Mouse (Mus musculus) urinary bladder, postnatal 36 days (tissue): ENCODE measurements at regions not wholly inside any gene's neighbourhood (a gene's known extent, or its start where the extent isn't known, plus 50 kb on each side); places are given as distances from the start of the nearest gene placed in this dataset.

ENCODE experiments used
- DNase-seq, 2 experiments: peaks; one replicate each; pipeline ENCODE4 v3.0.0; 2022; ENCODE audit warnings: low spot score in 2 of 2, mixed read lengths in 1 of 2

DNA sequence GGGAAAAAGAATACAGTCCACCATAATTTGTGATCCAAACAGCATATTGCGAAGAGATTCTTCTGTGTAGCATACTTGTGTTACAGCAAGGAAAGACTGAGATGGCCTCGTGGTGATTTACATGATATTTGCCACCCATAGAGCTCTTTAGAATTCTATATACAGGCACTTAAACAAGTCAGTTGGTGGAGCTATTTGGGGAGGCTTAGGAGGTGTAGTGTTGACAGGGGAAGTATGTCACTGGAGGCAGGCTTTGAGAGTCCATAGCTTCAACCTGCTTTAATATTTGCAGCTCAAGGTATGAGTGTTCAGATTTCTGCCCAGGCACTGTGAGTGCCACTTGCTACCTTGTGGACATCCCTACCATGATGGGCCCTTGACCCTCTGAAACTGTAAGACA lies 187.3 kb downstream of the Ostf1 start:
- DNase-seq = no peak

DNA sequence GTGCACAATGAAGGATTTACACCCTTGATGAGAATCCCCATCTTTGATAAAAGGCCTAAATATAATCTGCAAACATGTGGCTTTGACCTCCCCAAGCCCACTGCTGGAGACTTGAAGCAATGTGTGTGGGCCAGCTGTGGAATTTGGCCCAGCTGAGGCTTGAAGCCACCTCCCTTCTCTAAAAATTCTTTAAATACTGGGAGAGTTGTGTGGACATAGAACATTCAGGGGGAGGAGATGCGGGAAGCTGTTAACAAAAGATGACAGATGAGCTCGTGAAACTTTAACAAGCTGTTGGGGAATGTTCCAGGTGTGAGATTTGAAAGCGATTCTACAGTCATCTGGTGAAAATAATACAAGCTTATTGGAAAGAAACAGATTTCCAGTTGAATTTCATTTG lies 195.3 kb downstream of the Ostf1 start:
- DNase-seq = no peak

GRCm38 (mm10) chr19:18420381-18420785 lies 211.2 kb downstream of the Ostf1 start:
- peak; percentile 26 to 33 for DNase-seq

- DNase-seq = no peak
Measured at GRCm38 (mm10) chr19:18418548-18418947, 213.1 kb downstream of the Ostf1 start.

DNA sequence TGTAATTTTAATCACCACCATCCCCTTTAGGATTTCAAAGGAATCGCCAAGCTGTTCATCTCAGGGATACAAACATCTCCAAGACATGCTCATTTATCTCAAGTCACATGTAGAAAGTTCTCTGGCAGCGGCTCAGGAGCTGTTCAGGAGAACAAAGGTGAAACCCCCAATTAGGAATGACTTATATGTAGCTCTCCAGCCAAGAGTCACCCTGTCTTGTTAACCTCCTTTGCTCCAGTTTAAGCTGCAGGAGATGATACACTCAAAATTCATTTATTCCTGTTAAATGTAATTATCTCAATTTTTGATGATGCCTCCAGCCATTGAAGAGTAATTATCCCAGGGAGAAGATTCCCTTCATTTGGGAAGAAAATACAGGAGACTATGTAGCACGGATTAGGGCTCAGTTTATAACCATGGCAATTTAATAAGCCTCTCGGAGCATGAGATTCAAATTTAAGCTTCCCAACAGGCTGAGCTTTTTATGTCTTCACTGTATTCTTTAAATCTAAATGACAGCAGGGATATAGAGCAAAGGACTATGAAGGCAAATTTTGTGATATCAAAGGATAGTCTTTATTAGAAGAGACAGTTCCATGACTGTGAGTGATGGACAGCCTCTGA lies 254.0 kb downstream of the Ostf1 start:
- no peak for DNase-seq

- DNase-seq = no peak
Measured at GRCm38 (mm10) chr19:18368612-18369011, 263.0 kb downstream of the Ostf1 start.

- no peak for DNase-seq
Measured at GRCm38 (mm10) chr19:18353960-18354359, 277.7 kb downstream of the Ostf1 start.

DNA sequence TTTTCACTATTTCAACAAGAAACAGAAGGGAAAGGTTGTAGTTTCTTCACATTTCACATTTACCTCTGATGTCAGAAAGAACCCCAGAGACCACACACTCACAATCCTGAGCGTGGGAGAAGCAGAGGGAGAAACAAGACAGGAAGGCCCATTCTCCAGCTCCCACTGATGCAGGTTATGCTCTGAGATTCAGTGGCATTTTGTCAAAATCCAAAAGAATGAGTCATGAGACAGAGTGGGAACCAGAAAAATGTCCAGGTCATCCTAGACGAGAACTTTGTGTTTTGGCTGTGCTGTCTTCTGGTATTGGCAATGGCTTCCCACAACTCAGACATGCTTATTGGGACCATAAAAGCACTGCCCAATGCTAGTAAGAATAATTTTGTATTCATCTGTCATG lies 285.9 kb downstream of the Ostf1 start:
- DNase-seq = no peak

- peak in 1 of 2 experiments; percentile 38 for DNase-seq
Measured at GRCm38 (mm10) chr19:18343647-18344046, 288.0 kb downstream of the Ostf1 start.

- peak in 1 of 2 experiments; percentile 10 for DNase-seq
Measured at GRCm38 (mm10) chr19:18343003-18343402, 288.6 kb downstream of the Ostf1 start.

- no peak for DNase-seq
Measured at GRCm38 (mm10) chr19:18337819-18338555, 293.6 kb downstream of the Ostf1 start.

DNA sequence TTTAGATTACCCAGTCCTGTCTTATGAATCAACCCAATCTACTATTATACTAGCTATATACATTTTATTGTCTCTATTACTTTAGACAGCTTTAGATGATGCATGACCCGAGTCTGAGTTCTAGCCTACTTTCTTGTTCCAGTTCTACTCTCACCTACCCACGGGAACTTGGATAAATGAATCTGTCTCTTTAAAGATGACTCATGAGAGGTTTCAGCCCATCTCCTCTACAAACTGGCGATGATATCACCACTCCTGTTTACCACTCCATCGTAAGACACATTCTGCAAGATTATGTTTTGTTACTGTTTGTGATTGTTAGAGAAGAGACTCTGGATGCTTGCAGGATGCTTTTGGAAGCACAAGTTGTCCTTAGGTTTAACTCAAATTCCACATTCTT lies 295.0 kb downstream of the Ostf1 start:
- no peak for DNase-seq

DNA sequence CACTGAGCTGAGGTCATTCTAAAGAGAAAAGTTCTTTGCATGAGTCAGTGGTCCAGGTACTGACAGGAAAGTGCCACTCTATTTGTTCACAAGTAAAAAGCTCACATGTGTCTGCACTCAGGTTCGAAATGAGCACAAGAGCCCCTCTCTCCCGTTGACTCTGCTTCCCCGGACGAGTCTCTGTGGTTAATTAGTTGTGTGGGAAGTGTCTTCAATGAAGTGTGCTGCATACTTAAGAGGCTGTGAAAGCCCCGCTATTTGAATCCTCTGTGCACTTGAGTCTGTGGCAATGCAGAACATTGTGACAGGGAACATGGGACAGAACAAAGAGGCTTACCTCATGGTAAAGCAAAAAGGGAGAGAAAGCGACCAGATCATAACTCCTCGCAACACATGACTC lies 297.0 kb downstream of the Ostf1 start:
- no peak for DNase-seq

DNA sequence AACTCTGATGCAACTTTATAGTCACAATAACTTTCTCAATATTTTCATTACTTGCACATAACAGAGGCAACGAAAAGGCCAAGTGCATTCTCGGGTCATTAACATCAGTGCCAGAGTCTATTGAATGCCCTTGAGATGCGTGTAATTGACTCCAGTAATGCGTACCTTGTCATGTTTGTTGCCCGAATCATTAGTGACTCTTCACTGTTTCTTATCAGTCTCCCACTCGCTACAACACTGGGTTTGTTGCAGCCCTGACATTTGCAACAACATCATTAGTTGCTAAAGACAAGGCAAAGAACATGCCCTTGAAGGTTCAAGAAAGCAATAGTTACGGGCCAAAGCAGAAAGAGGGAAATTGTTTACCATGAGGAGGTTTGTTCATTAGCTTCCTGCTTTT lies 299.8 kb downstream of the Ostf1 start:
- no peak for DNase-seq

DNA sequence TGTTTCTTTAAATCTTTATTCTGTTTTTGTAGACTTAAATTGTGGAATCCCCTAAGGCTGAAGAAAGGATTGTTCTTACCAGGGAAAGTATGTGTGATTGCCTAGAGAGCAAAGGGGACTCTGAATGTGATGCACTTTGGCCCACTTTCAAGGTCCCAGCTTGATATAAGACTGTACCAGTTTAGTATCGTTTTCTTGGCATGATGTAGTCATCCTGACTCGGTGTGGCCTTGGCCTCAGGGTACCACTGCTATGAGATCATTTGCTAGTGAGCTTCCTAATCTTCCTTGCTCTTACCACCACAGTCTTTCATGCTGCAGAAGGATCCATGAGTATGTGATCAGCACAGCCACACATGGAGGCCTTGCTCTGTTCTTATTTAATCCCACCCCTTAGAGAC lies 302.2 kb downstream of the Ostf1 start:
- DNase-seq = no peak

GRCm38 (mm10) chr19:18318391-18318944 lies 313.2 kb downstream of the Ostf1 start:
- no peak for DNase-seq

DNA sequence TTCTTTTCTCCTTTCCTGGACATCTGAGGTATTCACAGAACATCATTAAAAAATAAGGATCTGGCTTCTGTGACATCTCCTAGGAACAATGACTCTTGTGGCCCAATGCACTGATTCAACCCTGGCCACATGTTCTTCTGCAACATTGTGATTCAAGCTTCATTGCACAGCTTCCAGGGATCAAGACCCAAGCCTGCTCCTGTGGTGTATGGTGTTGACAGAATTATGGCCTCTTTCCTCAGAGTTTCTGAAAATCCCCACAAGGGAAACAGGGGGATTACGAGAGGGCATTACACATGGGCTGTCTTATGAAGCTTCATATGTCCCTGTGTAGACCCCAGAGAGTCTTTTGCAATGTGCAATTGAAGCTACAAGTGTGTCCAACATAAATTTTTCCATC lies 358.2 kb downstream of the Ostf1 start:
- no peak for DNase-seq

GRCm38 (mm10) chr19:18255074-18255684 lies 376.4 kb downstream of the Ostf1 start:
- DNase-seq = no peak

GRCm38 (mm10) chr19:18253333-18253732 lies 378.3 kb downstream of the Ostf1 start:
- no peak for DNase-seq
